Mouse (Mus musculus) left cerebral cortex, adult 2 months (tissue): ENCODE results near the gene Adcy6. TPM values are rescaled to one million over a fixed set of nuclear protein-coding genes. Genes with fewer than 3 reads are reported as not detected.

Source experiments
- DNase-seq, 2 experiments: peaks; one replicate each; pipeline ENCODE4 v3.0.0; 2021 to 2022; ENCODE audit warnings: low spot score in 2 of 2, mixed read lengths in 1 of 2; ENCODE audit errors: extremely low spot score in 1 of 2
- H3K27ac ChIP-seq: fragments of 200-600 bp; 2 replicates; pipeline ENCODE4 v1.8.1; 2022
- H3K4me3 ChIP-seq: fragments of 200-600 bp; 2 replicates; pipeline ENCODE4 v1.8.1; 2022
- CTCF ChIP-seq: fragments of 200-600 bp; IDR thresholded peaks from 2 replicates; pipeline ENCODE4 v1.8.1; 2022; ENCODE audit warnings: antibody characterized with exemption, mild to moderate bottlenecking, moderate library complexity
- intact Hi-C: fragments of 180-260 bp; cut with DNase I; formaldehyde crosslinking; loops from one replicate; pipeline ENCODE4 v1.15.1; 2025
- long read RNA-seq, 2 experiments: library from polyadenylated mRNA; stranded (forward); transcript quantifications; one replicate each; pipeline ENCODE4 v2.0.0; 2021; ENCODE audit warnings: borderline mapping rate in 2 of 2
- total RNA-seq, 2 experiments: library from RNA; stranded (reverse); gene quantifications; 2 replicates each; pipeline ENCODE4 v1.2.3; 2021

Gene Adcy6
- 10 to 100 TPM; 52.7 to 57.4 TPM for total RNA-seq
- long read RNA-seq, experiment 1, partial matches to known transcripts: 11 of 23 reads
- long read RNA-seq, experiment 1, other reads (novel, unspliced or antisense): 12 of 23 reads
- long read RNA-seq, experiment 2, partial matches to known transcripts: 9 of 14 reads
- long read RNA-seq, experiment 2, other reads (novel, unspliced or antisense): 4 of 14 reads

- peak; percentile 73 for DNase-seq
- intact Hi-C loops: no loop called here
- Histone ChIP-seq H3K27ac (peak within 1 kb of the TSS; percentile 97), H3K4me3 (peak within 1 kb of the TSS; percentile 91)
- TF ChIP-seq CTCF: no peak
These were observed at the start of gene Adcy6 for GRCm38 (mm10) chr15:98609331-98610130. TSS of gene Adcy6 (minus strand) at chr15:98610076.

- no peak overlapping the region for H3K4me3 ChIP-seq
- no peak for DNase-seq
- H3K27ac ChIP-seq: no peak overlapping the region
- intact Hi-C loops: no loop called here
- no peak; the same call in none of the 2 replicates for TF ChIP-seq CTCF
These were observed 47.3 kb upstream of the Adcy6 start for GRCm38 (mm10) chr15:98656982-98657751.

GRCm38 (mm10) chr15:98652174-98652573 is 42.3 kb upstream of the Adcy6 start:
- intact Hi-C loops: no loop called here
- TF ChIP-seq CTCF: peak; percentile 36
- DNase-seq: no peak
- Histone ChIP-seq H3K4me3 (no peak overlapping the region), H3K27ac (no peak overlapping the region)

- TF ChIP-seq CTCF: no peak
- H3K4me3 ChIP-seq: no peak overlapping the region
- no peak for DNase-seq
- intact Hi-C loops: no loop called here
- no peak overlapping the region for H3K27ac ChIP-seq
These were observed 41.6 kb upstream of the Adcy6 start for GRCm38 (mm10) chr15:98651431-98651830.

- TF ChIP-seq CTCF: no peak
- intact Hi-C loops: no loop called here
- DNase-seq: no peak
- H3K4me3 ChIP-seq: no peak overlapping the region
- peak overlapping the region; percentile 17; the same call in 1 of the 2 replicates for H3K27ac ChIP-seq
These were observed 38.2 kb upstream of the Adcy6 start for GRCm38 (mm10) chr15:98648071-98648470.

- intact Hi-C loops: no loop called here
- H3K27ac ChIP-seq: no peak overlapping the region; the same call in 1 of the 2 replicates
- no peak overlapping the region for H3K4me3 ChIP-seq
- no peak for DNase-seq
- no peak; the same call in 1 of the 2 replicates for TF ChIP-seq CTCF
These were observed 37.4 kb upstream of the Adcy6 start for GRCm38 (mm10) chr15:98647308-98647707.

- intact Hi-C loops: no loop called here
- no peak for DNase-seq
- no peak overlapping the region; the same call in 1 of the 2 replicates for H3K27ac ChIP-seq
- no peak for TF ChIP-seq CTCF
- H3K4me3 ChIP-seq: no peak overlapping the region
These were observed 36.9 kb upstream of the Adcy6 start for GRCm38 (mm10) chr15:98646737-98647136.

- Histone ChIP-seq H3K4me3 (no peak overlapping the region), H3K27ac (peak overlapping the region; percentile 36; the same call in 1 of the 2 replicates)
- no peak for DNase-seq
- intact Hi-C loops: no loop called here
- TF ChIP-seq CTCF: no peak
These were observed 35.5 kb upstream of the Adcy6 start for GRCm38 (mm10) chr15:98645057-98646026.

- Histone ChIP-seq H3K27ac (peak overlapping the region; percentile 36; the same call in 1 of the 2 replicates), H3K4me3 (no peak overlapping the region)
- intact Hi-C loops: no loop called here
- DNase-seq: no peak
- TF ChIP-seq CTCF: no peak
These were observed 34.5 kb upstream of the Adcy6 start for GRCm38 (mm10) chr15:98644406-98644805.

GRCm38 (mm10) chr15:98640157-98640556 is 30.3 kb upstream of the Adcy6 start:
- intact Hi-C loops: no loop called here
- Histone ChIP-seq H3K27ac (no peak overlapping the region), H3K4me3 (no peak overlapping the region)
- no peak for TF ChIP-seq CTCF
- DNase-seq: no peak

GRCm38 (mm10) chr15:98637155-98637554 is 27.3 kb upstream of the Adcy6 start:
- intact Hi-C loops: no loop called here
- TF ChIP-seq CTCF: no peak
- Histone ChIP-seq H3K4me3 (peak overlapping the region; percentile 64), H3K27ac (no peak overlapping the region)
- no peak for DNase-seq
